Mouse (Mus musculus) C2C12 (cell line): ENCODE data around the gene Lrrc52. TPM values are rescaled to one million over a fixed set of nuclear protein-coding genes. Genes with fewer than 3 reads are reported as not detected.

Experiments
- H3K27me3 ChIP-seq: one replicate; pipeline ENCODE4 v1.6.1; 2011; ENCODE audit not compliant: control insufficient read depth, insufficient read depth, insufficient read length
- H3K36me3 ChIP-seq: one replicate; pipeline ENCODE4 v1.6.1; 2011; ENCODE audit not compliant: control insufficient read depth, insufficient read depth
- H3K4me3 ChIP-seq: one replicate; pipeline ENCODE4 v1.5.1; 2011; ENCODE audit warnings: mild to moderate bottlenecking, control low read depth; ENCODE audit not compliant: poor library complexity, insufficient read depth, severe bottlenecking
- H3K79me2 ChIP-seq: one replicate; pipeline ENCODE4 v1.6.1; 2011; ENCODE audit not compliant: control insufficient read depth, insufficient read depth
- H3K79me3 ChIP-seq: one replicate; pipeline ENCODE4 v1.6.1; 2011; ENCODE audit warnings: low read depth, control low read depth
- H3ac ChIP-seq: one replicate; pipeline ENCODE3; 2011; ENCODE audit warnings: low read depth; ENCODE audit not compliant: control insufficient read depth, insufficient read length
- CEBPB ChIP-seq: IDR thresholded peaks from one replicate; pipeline ENCODE4 v1.6.1; 2011; ENCODE audit warnings: low read depth, mild to moderate bottlenecking, control low read depth, moderate library complexity
- CTCF ChIP-seq: IDR thresholded peaks from one replicate; pipeline ENCODE4 v1.5.1; 2011; ENCODE audit not compliant: control insufficient read depth, insufficient read depth, insufficient read length
- FOSL1 ChIP-seq: IDR thresholded peaks from one replicate; pipeline ENCODE4 v1.8.0; 2011; ENCODE audit warnings: mild to moderate bottlenecking, low read length; ENCODE audit not compliant: poor library complexity, insufficient read depth, severe bottlenecking
- MAX ChIP-seq: IDR thresholded peaks from one replicate; pipeline ENCODE4 v1.6.1; 2011; ENCODE audit warnings: mild to moderate bottlenecking, control low read depth
- MYOD1 ChIP-seq: IDR thresholded peaks from one replicate; pipeline ENCODE4 v1.6.1; 2011; ENCODE audit warnings: low read depth; ENCODE audit not compliant: control insufficient read depth, insufficient read length
- MYOG ChIP-seq: IDR thresholded peaks from one replicate; pipeline ENCODE4 v1.6.1; 2011; ENCODE audit not compliant: control insufficient read depth, insufficient read length; ENCODE audit errors: extremely low read depth
- USF1 ChIP-seq: IDR thresholded peaks from one replicate; pipeline ENCODE4 v1.6.1; 2011; ENCODE audit warnings: low read depth, mild to moderate bottlenecking, control low read depth, moderate library complexity
- polyA plus RNA-seq: library from polyadenylated mRNA; unstranded; fragments of >200 nt; fragmentation: generic; extraction: Trizol; gene quantifications from one replicate; pipeline ENCODE4 v1.2.1, GENCODE M21; 2012; ENCODE audit warnings: missing spikeins

Gene Lrrc52
- polyA plus RNA-seq, 1 experiment: not detected

DNA sequence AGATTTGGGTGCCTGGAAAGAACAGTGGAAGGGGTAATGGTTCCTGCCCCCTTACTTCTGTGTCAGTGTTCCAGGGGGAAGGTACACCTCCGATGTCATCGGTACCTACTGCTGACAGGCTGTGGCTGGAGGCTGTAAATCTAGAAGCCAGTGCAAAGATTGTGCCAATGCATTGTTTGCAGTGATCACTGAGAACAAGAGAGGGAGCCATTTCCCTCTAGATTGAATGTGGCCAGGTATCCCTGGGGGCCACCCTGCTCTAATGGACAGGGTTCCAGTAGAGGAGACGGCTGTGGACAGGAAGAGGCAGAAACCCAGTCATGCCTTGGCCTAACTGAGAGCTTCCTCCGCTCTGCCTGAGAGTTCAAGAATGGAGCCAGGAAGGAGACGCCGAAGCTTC is 18.5 kb downstream of the Lrrc52 start:
- H3K79me3 ChIP-seq: no peaks in the 10 kb centered on the region
- no peaks in the 10 kb centered on the region for H3K36me3 ChIP-seq
- TF ChIP-seq MYOG: no peak
- TF ChIP-seq CEBPB: no peak
- no peak for TF ChIP-seq MAX
- TF ChIP-seq MYOD1: no peak
- no peak for TF ChIP-seq USF1
- no peak for TF ChIP-seq FOSL1
- no peak for TF ChIP-seq CTCF
- H3K4me3 ChIP-seq: no peak overlapping the region
- H3K27me3 ChIP-seq: peaks cover 58% of the 10 kb centered on the region
- no peaks in the 10 kb centered on the region for H3K79me2 ChIP-seq
- H3ac ChIP-seq: no peak overlapping the region

DNA sequence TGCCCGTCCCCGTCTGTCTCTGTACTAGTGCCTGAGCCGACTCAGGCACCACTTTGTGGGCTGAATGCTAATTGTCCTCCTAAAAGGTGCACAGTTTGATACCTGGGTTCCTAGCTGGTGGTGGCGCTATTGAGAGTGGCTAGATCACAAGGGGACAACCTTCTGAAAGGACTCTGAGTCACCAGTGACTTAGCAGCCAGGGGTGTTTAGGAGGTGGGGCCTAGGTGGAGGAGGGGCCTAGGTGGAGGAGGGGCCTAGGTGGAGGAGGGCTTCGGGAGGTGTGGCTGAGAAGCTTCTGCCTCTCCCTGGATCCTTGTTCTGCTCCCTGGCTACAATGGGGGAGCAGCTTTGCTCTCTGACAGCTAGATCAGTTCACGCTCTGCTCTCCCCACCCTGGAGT is 20.1 kb downstream of the Lrrc52 start:
- no peak overlapping the region for H3ac ChIP-seq
- no peak for TF ChIP-seq USF1
- no peak for TF ChIP-seq CTCF
- TF ChIP-seq MYOG: no peak
- TF ChIP-seq MAX: no peak
- no peak for TF ChIP-seq FOSL1
- TF ChIP-seq CEBPB: no peak
- TF ChIP-seq MYOD1: no peak
- H3K79me2 ChIP-seq: no peaks in the 10 kb centered on the region
- no peak overlapping the region for H3K4me3 ChIP-seq
- H3K27me3 ChIP-seq: peaks cover 44% of the 10 kb centered on the region
- no peaks in the 10 kb centered on the region for H3K79me3 ChIP-seq
- H3K36me3 ChIP-seq: no peaks in the 10 kb centered on the region

DNA sequence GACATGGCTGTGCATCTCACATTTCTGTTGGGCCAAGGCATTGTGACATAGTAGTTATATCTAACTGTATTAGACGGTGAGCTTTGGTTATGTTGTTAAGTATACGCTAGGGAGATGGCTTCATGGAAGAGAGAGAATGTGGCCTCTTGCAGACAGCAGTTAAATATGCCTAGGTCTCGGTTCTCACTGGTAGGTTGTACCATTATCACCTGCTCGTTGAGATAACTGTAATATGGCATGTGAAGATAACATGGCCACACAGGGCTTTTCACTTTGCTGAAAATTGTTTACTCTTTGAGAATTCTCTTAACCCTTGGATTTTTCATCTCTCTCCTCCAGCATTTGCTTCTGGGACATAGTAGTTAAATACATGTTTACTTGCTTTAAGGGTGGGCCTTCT is 21.4 kb downstream of the Lrrc52 start:
- no peak overlapping the region for H3K4me3 ChIP-seq
- H3K79me2 ChIP-seq: no peaks in the 10 kb centered on the region
- H3ac ChIP-seq: no peak overlapping the region
- no peaks in the 10 kb centered on the region for H3K79me3 ChIP-seq
- H3K27me3 ChIP-seq: peaks cover 46% of the 10 kb centered on the region
- no peaks in the 10 kb centered on the region for H3K36me3 ChIP-seq
- TF ChIP-seq CEBPB (no peak), FOSL1 (no peak), MAX (no peak), MYOG (no peak), CTCF (no peak), USF1 (no peak), MYOD1 (no peak)

DNA sequence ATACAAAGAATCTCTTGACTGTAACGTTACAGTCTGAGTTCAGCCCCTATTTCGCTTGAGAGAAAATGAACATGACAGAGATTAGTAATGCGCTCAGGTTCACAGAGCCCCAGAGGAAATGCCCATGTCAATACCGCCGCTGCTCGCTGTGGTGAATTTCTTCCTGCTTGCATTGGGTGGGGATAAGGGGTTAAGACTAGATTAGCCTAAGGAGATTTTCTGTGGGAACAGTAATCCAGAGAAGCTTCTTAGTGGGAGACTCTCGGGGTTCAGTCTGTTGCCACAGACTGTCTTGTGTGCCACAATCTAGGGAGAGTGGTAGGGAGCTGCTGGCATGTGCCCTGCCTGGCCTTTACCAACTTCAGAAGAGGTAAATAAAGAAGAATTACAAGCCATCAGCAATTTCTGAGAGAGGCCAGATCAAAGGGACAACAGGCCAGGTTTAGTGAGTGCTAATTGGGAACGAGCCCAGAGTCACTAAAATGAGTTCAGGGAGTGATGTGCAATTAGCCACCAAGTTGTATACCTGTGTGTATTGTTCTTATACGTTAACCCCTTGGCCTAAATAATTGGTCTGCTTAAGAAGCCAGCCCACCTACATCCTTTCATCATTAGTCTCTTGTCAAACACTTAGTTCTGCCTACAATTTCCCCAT is 28.2 kb downstream of the Lrrc52 start:
- no peak overlapping the region for H3K4me3 ChIP-seq
- H3ac ChIP-seq: no peak overlapping the region
- peaks cover 38% of the 10 kb centered on the region for H3K27me3 ChIP-seq
- no peaks in the 10 kb centered on the region for H3K79me3 ChIP-seq
- H3K36me3 ChIP-seq: no peaks in the 10 kb centered on the region
- no peaks in the 10 kb centered on the region for H3K79me2 ChIP-seq
- TF ChIP-seq MAX (no peak), USF1 (no peak), CTCF (no peak), MYOD1 (no peak), CEBPB (no peak), MYOG (no peak), FOSL1 (no peak)

DNA sequence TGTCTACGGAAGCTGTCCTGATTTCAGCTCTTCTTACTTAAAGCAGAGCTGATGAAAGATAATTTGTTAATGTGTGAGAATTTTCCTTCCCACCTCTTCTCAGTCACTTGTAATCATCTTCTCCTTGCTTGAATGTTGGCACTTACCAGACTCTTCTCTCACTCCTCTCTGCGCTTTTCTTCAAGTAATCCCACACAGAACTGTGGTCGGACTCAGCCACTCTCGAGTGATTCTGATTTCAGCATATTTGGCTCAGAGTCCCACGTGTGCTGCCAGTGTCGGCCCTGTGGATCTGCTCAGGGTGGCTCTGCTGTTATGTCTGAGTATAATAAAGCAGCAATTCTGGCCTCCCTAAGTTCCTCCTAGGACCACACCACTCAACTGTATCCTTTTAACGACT is 29.5 kb downstream of the Lrrc52 start:
- no peaks in the 10 kb centered on the region for H3K36me3 ChIP-seq

More for the DNA sequence above, 29.5 kb downstream of the Lrrc52 start:
- H3K4me3 ChIP-seq: no peak overlapping the region
- no peak for TF ChIP-seq CEBPB
- no peak for TF ChIP-seq CTCF
- no peak for TF ChIP-seq FOSL1
- TF ChIP-seq MAX: no peak
- no peak for TF ChIP-seq MYOG
- no peak for TF ChIP-seq USF1
- TF ChIP-seq MYOD1: no peak
- H3K79me2 ChIP-seq: no peaks in the 10 kb centered on the region
- H3K27me3 ChIP-seq: peaks cover 38% of the 10 kb centered on the region
- no peaks in the 10 kb centered on the region for H3K79me3 ChIP-seq
- no peak overlapping the region for H3ac ChIP-seq
